Mouse (Mus musculus) CH12.LX (cell line): Measurements from ENCODE around the gene Pakap.

Experiments used
- CHD1 ChIP-seq: IDR thresholded peaks from 2 replicates; pipeline ENCODE4 v1.6.1; 2012; ENCODE audit warnings: low read depth, low read length, improper control_type of control experiment, inconsistent platforms
- CTCF ChIP-seq, 2 experiments: IDR thresholded peaks in 1 of 2; conservative IDR thresholded peaks in 1 of 2; 2 replicates each; pipeline ENCODE4 v1.5.1; 2011 to 2012; ENCODE audit warnings: low read depth in 2 of 2, low read length in 2 of 2, improper control_type of control experiment in 1 of 2, inconsistent platforms in 1 of 2, mild to moderate bottlenecking in 1 of 2, moderate library complexity in 1 of 2
- E2F4 ChIP-seq: IDR thresholded peaks from 2 replicates; pipeline ENCODE4 v1.6.1; 2011; ENCODE audit warnings: low read depth, low read length, improper control_type of control experiment; ENCODE audit not compliant: insufficient replicate concordance
- EP300 ChIP-seq: IDR thresholded peaks from 2 replicates; pipeline ENCODE4 v1.6.1; 2011; ENCODE audit warnings: low read length, improper control_type of control experiment
- MAFK ChIP-seq: IDR thresholded peaks from 2 replicates; pipeline ENCODE4 v1.6.1; 2011; ENCODE audit warnings: low read length, improper control_type of control experiment; ENCODE audit not compliant: insufficient replicate concordance
- MAX ChIP-seq: IDR thresholded peaks from 2 replicates; pipeline ENCODE4 v1.6.1; 2011; ENCODE audit warnings: low read length, improper control_type of control experiment
- MYC ChIP-seq: IDR thresholded peaks from 2 replicates; pipeline ENCODE4 v1.6.1; 2011; ENCODE audit warnings: low read depth, mild to moderate bottlenecking, improper control_type of control experiment, low read length
- NELFE ChIP-seq: IDR thresholded peaks from 2 replicates; pipeline ENCODE4 v1.6.1; 2011; ENCODE audit warnings: low read depth, low read length, improper control_type of control experiment
- POLR2A ChIP-seq: IDR thresholded peaks from 2 replicates; pipeline ENCODE4 v1.6.1; 2011; ENCODE audit warnings: low read depth, mild to moderate bottlenecking, improper control_type of control experiment, low read length
- POLR2AphosphoS2 ChIP-seq: IDR thresholded peaks from 2 replicates; pipeline ENCODE4 v1.6.1; 2011; ENCODE audit warnings: low read depth, low read length, improper control_type of control experiment
- SIN3A ChIP-seq: IDR thresholded peaks from 2 replicates; pipeline ENCODE4 v1.6.1; 2012; ENCODE audit warnings: low read length, improper control_type of control experiment, inconsistent platforms
- ZC3H11A ChIP-seq: IDR thresholded peaks from 2 replicates; pipeline ENCODE4 v1.6.1; 2012; ENCODE audit warnings: low read depth, mild to moderate bottlenecking, inconsistent platforms, low read length, improper control_type of control experiment
- ZNF384 ChIP-seq: IDR thresholded peaks from 2 replicates; pipeline ENCODE4 v1.6.1; 2012; ENCODE audit warnings: low read depth, low read length, improper control_type of control experiment, inconsistent platforms

DNA sequence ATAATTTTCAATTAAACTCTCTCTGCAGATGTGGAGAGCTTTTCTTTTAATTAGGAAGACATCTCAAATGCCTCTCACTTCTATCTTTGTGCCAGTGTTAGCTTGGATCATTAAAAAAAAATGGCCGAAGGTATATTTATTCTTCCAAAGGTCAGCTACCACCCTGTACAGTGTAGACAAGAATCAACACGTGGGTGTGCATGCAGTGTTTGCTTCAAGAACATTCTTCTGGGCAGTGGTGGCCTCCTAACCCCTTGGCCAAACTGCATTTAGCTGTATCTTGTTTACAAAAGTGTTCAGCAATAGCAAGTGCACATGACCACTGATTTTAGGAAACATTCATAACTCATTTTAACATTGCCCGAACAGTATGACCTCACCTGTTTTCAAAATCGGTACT, 241.5 kb downstream of the Pakap start:
- TF ChIP-seq POLR2A (no peak), CTCF (conservative IDR thresholded peaks at IDR 0.05 in 1 of 2, IDR thresholded peaks at IDR 0.05 in 1 of 2; ENCODE audit: low read depth in 2 of 2, low read length in 2 of 2) (no peak), ZNF384 (no peak), MAX (no peak), NELFE (no peak), MAFK (no peak), MYC (no peak), EP300 (no peak), CHD1 (no peak), ZC3H11A (no peak), SIN3A (no peak), POLR2AphosphoS2 (no peak), E2F4 (no peak)
